23 mouse cellular contexts compared by ENCODE assay signal in genomic region chrX:142245682-142246327, GRCm38 (mm10). TPM values are rescaled to one million over a fixed set of nuclear protein-coding genes. Genes with fewer than 3 reads are reported as not detected.
A peak's percentile ranks its signal among the peaks of the same experiment; 100 is the strongest.
DNase-seq lines count a peak whose midpoint lies in the region; ATAC-seq and TF ChIP-seq lines count a peak whose summit lies in the region.
"Had no signal": no experiment of that assay in that cellular context is flagged by ENCODE, and none has a peak within 500 bp of the region (broad histone marks: within the 10 kb centered on the region; RNA-seq: fewer than 3 reads in every experiment).

No protein-coding gene starts in this region.

- peak; percentile 70; the same call in 1 of the 2 replicates for ATAC-seq in intestine, embryonic 15.5 days
- no peak for ATAC-seq in intestine, postnatal 0 days
- ATAC-seq in liver, postnatal 0 days = peak; percentile 88
- ATAC-seq: activated CD4-positive, CD25-positive, alpha-beta regulatory T cell, adult 4 months; forebrain, embryonic 15.5 days; Patski had no signal

- peak; percentile 54 for DNase-seq in kidney, adult 9 months
- DNase-seq in kidney, adult 18-20 months = no peak
- DNase-seq in liver, postnatal 0 days = peak; percentile 12
- DNase-seq in liver = no peak
- no peak for DNase-seq in left cerebral cortex, adult 2 months (ENCODE audit: extremely low spot score in 1 of 2, low spot score in 2 of 2)
- DNase-seq: adrenal gland, postnatal 14 days; B cell, adult 2 months; cerebellum, adult 11-12 months; cerebellum, adult 9-10 months; cerebellum, postnatal 25 days; gastrocnemius, postnatal 36 days; heart, adult 11 months; heart, postnatal 4 days had no signal

- WGBS in intestine, embryonic 15.5 days = 57% methylated on average over 5 of the region's 5 CpGs
- 55% methylated on average over 5 of the region's 5 CpGs for WGBS in intestine, postnatal 0 days
- 68% methylated on average over 5 of the region's 5 CpGs for WGBS in liver, postnatal 0 days (ENCODE audit: insufficient replicate concordance)

- no peak overlapping the region for H3K27ac ChIP-seq in intestine, embryonic 15.5 days
- H3K27ac ChIP-seq in intestine, postnatal 0 days (ENCODE audit: low read depth, low read length) = no peak overlapping the region
- peak overlapping the region; percentile 75; the same call in 1 of the 2 replicates for H3K27ac ChIP-seq in liver, postnatal 0 days (ENCODE audit: low read depth)
- H3K27ac ChIP-seq in left cerebral cortex, adult 2 months = no peak overlapping the region
- H3K27ac ChIP-seq: embryonic facial prominence, embryonic 12.5 days; forebrain, embryonic 15.5 days; heart, embryonic 13.5 days had no signal

- no peaks in the 10 kb centered on the region for H3K36me3 ChIP-seq in intestine, embryonic 15.5 days
- no peaks in the 10 kb centered on the region for H3K36me3 ChIP-seq in intestine, postnatal 0 days (ENCODE audit: control insufficient read depth, insufficient read depth)
- no peaks in the 10 kb centered on the region for H3K36me3 ChIP-seq in liver, postnatal 0 days (replicated peaks; ENCODE audit: insufficient read depth, low read length)
- H3K36me3 ChIP-seq: embryonic facial prominence, embryonic 12.5 days; forebrain, embryonic 15.5 days; heart, embryonic 13.5 days had no signal

- intact Hi-C loops in left cerebral cortex, adult 2 months (cut with DNase I) = no loop called here

- no peak overlapping the region for H3K4me3 ChIP-seq in intestine, embryonic 15.5 days (replicated peaks)
- no peak overlapping the region for H3K4me3 ChIP-seq in intestine, postnatal 0 days (ENCODE audit: low read depth, low read length)
- no peak overlapping the region for H3K4me3 ChIP-seq in liver, postnatal 0 days (ENCODE audit: low read depth, low read length)
- no peak overlapping the region for H3K4me3 ChIP-seq in left cerebral cortex, adult 2 months
- H3K4me3 ChIP-seq: embryonic facial prominence, embryonic 12.5 days; forebrain, embryonic 15.5 days; heart, embryonic 13.5 days had no signal

- H3K9me3 ChIP-seq in intestine, embryonic 15.5 days = no peaks in the 10 kb centered on the region
- H3K9me3 ChIP-seq in intestine, postnatal 0 days (ENCODE audit: control insufficient read depth) = no peaks in the 10 kb centered on the region
- H3K9me3 ChIP-seq in liver, postnatal 0 days (ENCODE audit: low read length) = no peaks in the 10 kb centered on the region
- H3K9me3 ChIP-seq: embryonic facial prominence, embryonic 12.5 days; forebrain, embryonic 15.5 days; heart, embryonic 13.5 days had no signal

- no peak for TF ChIP-seq EP300 in liver, postnatal 0 days (IDR thresholded peaks at IDR 0.05; ENCODE audit: low read depth)

- no peaks in the 10 kb centered on the region for H3K27me3 ChIP-seq in intestine, embryonic 15.5 days (replicated peaks)
- no peaks in the 10 kb centered on the region for H3K27me3 ChIP-seq in intestine, postnatal 0 days (replicated peaks; ENCODE audit: control insufficient read depth, insufficient read depth, low read length)
- no peaks in the 10 kb centered on the region for H3K27me3 ChIP-seq in liver, postnatal 0 days (ENCODE audit: insufficient read depth, low read length)
- H3K27me3 ChIP-seq: forebrain, embryonic 15.5 days had no signal

- no peak overlapping the region for H3K4me2 ChIP-seq in intestine, embryonic 15.5 days (replicated peaks)
- no peak overlapping the region for H3K4me2 ChIP-seq in intestine, postnatal 0 days (replicated peaks; ENCODE audit: low read depth)
- H3K4me2 ChIP-seq in liver, postnatal 0 days (ENCODE audit: low read depth, low read length) = no peak overlapping the region
- H3K4me2 ChIP-seq: embryonic facial prominence, embryonic 12.5 days; forebrain, embryonic 15.5 days; heart, embryonic 13.5 days had no signal

- H3K4me1 ChIP-seq in intestine, embryonic 15.5 days (replicated peaks) = no peaks in the 10 kb centered on the region
- no peaks in the 10 kb centered on the region for H3K4me1 ChIP-seq in intestine, postnatal 0 days (replicated peaks; ENCODE audit: control insufficient read depth, insufficient read depth, low read length)
- H3K4me1 ChIP-seq in liver, postnatal 0 days (ENCODE audit: insufficient read depth) = no peaks in the 10 kb centered on the region
- H3K4me1 ChIP-seq: embryonic facial prominence, embryonic 12.5 days; forebrain, embryonic 15.5 days; heart, embryonic 13.5 days had no signal

- TF ChIP-seq CTCF in intestine, postnatal 0 days (IDR thresholded peaks at IDR 0.05; ENCODE audit: low read depth) = no peak
- no peak for TF ChIP-seq CTCF in liver, postnatal 0 days (IDR thresholded peaks at IDR 0.05; ENCODE audit: low read depth)
- TF ChIP-seq CTCF in left cerebral cortex, adult 2 months (IDR thresholded peaks at IDR 0.05) = no peak

- no peak overlapping the region for H3K9ac ChIP-seq in intestine, embryonic 15.5 days
- H3K9ac ChIP-seq in intestine, postnatal 0 days (ENCODE audit: low read depth, low read length) = no peak overlapping the region
- H3K9ac ChIP-seq in liver, postnatal 0 days (replicated peaks) = no peak overlapping the region
- H3K9ac ChIP-seq: embryonic facial prominence, embryonic 12.5 days; forebrain, embryonic 15.5 days; heart, embryonic 13.5 days had no signal

RNA-seq across cellular contexts. Expression of gene Nxt2, which starts 19.2 kb away (rescaled TPM):
- 23.5 and 27.2 TPM in 2 replicates for polyA plus RNA-seq in intestine, embryonic 15.5 days (2015; fragmentation: Nextera tagmentation; extraction: Ambion mirVana)
- polyA plus RNA-seq in intestine, postnatal 0 days (2015; fragmentation: Nextera tagmentation; extraction: Ambion mirVana) = 12.1 and 12.7 TPM in 2 replicates
- 8.5 and 9.2 TPM in 2 replicates for polyA plus RNA-seq in liver, postnatal 0 days (2015; fragmentation: Nextera tagmentation; extraction: Ambion mirVana)
- 10 to 100 TPM; 29.1 to 29.8 TPM for total RNA-seq in left cerebral cortex, adult 2 months (2021)

RNA-seq across cellular contexts. Expression of gene Gucy2f, which starts 49.1 kb away (rescaled TPM):
- not detected in 2 replicates for polyA plus RNA-seq in intestine, embryonic 15.5 days (2015; fragmentation: Nextera tagmentation; extraction: Ambion mirVana)
- polyA plus RNA-seq in intestine, postnatal 0 days (2015; fragmentation: Nextera tagmentation; extraction: Ambion mirVana) = not detected in 2 replicates
- polyA plus RNA-seq in liver, postnatal 0 days (2015; fragmentation: Nextera tagmentation; extraction: Ambion mirVana) = 0.01 TPM in 1 of 2 replicates, not detected in the other
- total RNA-seq in left cerebral cortex, adult 2 months (2021) = under 1 TPM; 0.68 to 0.72 TPM
- total RNA-seq: adrenal gland, adult 18-20 months; adrenal gland, postnatal 14 days; gastrocnemius, adult 8-10 months; gastrocnemius, postnatal 36 days; heart, postnatal 4 days had no signal
- polyA plus RNA-seq: activated CD4-positive, CD25-positive, alpha-beta regulatory T cell, adult 4 months; embryonic facial prominence, embryonic 12.5 days; heart, embryonic 13.5 days; heart, postnatal 0 days; Patski had no signal

Comparison
In these comparisons a context has a peak if more than half of its experiments do, and no peak if none do; other contexts are left out.
1. DNase-seq: peak in kidney, adult 9 months (single experiment) and liver, postnatal 0 days (single experiment); none in kidney, adult 18-20 months (single experiment), liver (single experiment) and left cerebral cortex, adult 2 months (0 of 2).